Mouse (Mus musculus) forebrain, postnatal 0 days (tissue): Measurements from ENCODE around the gene H2afy2. TPM values are rescaled to one million over a fixed set of nuclear protein-coding genes. Genes with fewer than 3 reads are reported as not detected.

ENCODE experiments used
- ATAC-seq: fragments of 200-750 bp; cut with Nextera tagmentation; 2 replicates; pipeline ENCODE4 v1.8.0; 2017; ENCODE audit warnings: mild to moderate bottlenecking, moderate library complexity
- DNase-seq: peaks from one replicate; pipeline ENCODE4 v3.0.0-alpha.2; 2015
- H3K27ac ChIP-seq: fragments of 300-500 bp; sonication (generic); 2 replicates; pipeline ENCODE4 v1.5.1; 2014; ENCODE audit warnings: low read depth, mild to moderate bottlenecking, antibody characterized with exemption, low read length, moderate library complexity, mixed read lengths
- H3K27me3 ChIP-seq: fragments of 300-500 bp; sonication (generic); 2 replicates; pipeline ENCODE4 v1.6.1; 2014; ENCODE audit warnings: mild to moderate bottlenecking, low read length, mixed read lengths; ENCODE audit not compliant: insufficient read depth
- H3K36me3 ChIP-seq: fragments of 300-500 bp; sonication (generic); 2 replicates; pipeline ENCODE4 v1.6.1; 2014; ENCODE audit warnings: mild to moderate bottlenecking, moderate library complexity; ENCODE audit not compliant: insufficient read depth
- H3K4me1 ChIP-seq: fragments of 300-500 bp; sonication (generic); 2 replicates; pipeline ENCODE4 v1.6.1; 2014; ENCODE audit warnings: antibody characterized with exemption; ENCODE audit not compliant: insufficient read depth
- H3K4me2 ChIP-seq: fragments of 300-500 bp; sonication (generic); 2 replicates; pipeline ENCODE4 v1.6.1; 2014; ENCODE audit warnings: low read depth, mild to moderate bottlenecking, moderate library complexity
- H3K4me3 ChIP-seq: fragments of 300-500 bp; sonication (generic); 2 replicates; pipeline ENCODE4 v1.5.1; 2014; ENCODE audit warnings: low read depth, low read length, mixed read lengths
- H3K9ac ChIP-seq: fragments of 300-500 bp; sonication (generic); 2 replicates; pipeline ENCODE4 v1.6.1; 2014; ENCODE audit warnings: mild to moderate bottlenecking
- H3K9me3 ChIP-seq: fragments of 300-500 bp; sonication (generic); 2 replicates; pipeline ENCODE4 v1.6.1; 2016; ENCODE audit warnings: low read length
- CTCF ChIP-seq: sonication (generic); IDR thresholded peaks from 2 replicates; pipeline ENCODE4 v1.5.1; 2016; ENCODE audit warnings: antibody characterized with exemption, control low read depth, low read depth
- WGBS: fragments of 180-500 bp; shearing (Covaris S2); extraction: QIAGEN DNeasy Blood & Tissue Kit; methylation state at CpG from one replicate; pipeline ENCODE4 v1.1.7; 2014; 5-methylcytosine and 5-hydroxymethylcytosine counted together
- microRNA-seq, 2 experiments: library from miRNA; unstranded; fragments of <30 nt; microRNA quantifications; one replicate each; pipeline ENCODE4; 2016
- polyA plus RNA-seq: library from polyadenylated mRNA; unstranded; fragments of >200 nt; fragmentation: Nextera tagmentation; extraction: Ambion mirVana; gene quantifications from 2 replicates; pipeline ENCODE4 v1.2.1, GENCODE M21; 2015
- total RNA-seq: library from RNA; depleted of rRNA; stranded (reverse); fragments of >200 nt; gene quantifications from 2 replicates; pipeline ENCODE4 v1.2.3, GENCODE M21; 2014; rRNA removed

The H2afy2 gene
- total and polyA plus RNA-seq, 2 experiments from 2014 or later, result 143 to 191 TPM

DNA sequence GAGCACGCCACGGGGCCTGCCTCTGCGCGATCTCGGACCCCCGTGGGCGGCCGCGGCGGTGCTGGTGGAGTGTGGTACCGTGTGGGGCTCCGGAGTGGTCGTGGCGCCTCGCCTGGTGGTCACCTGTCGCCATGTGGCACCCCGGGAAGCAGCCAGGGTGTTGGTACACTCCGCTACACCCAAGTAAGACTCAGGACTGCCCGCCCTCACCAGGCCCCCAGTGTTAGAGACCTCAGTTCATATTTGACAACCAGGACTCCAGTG, 87.5 kb downstream of the H2afy2 start:
- Histone ChIP-seq H3K27ac (no peak overlapping the region), H3K27me3 (no peaks in the 10 kb centered on the region), H3K4me2 (peak overlapping the region; percentile 99), H3K4me3 (peak overlapping the region; percentile 84), H3K4me1 (0 out of 2 replicates have a peak, but pooled peaks cover 11% of the 10 kb centered on the region), H3K9ac (peak overlapping the region; percentile 65), H3K9me3 (no peaks in the 10 kb centered on the region), H3K36me3 (peaks cover 28% of the 10 kb centered on the region)
- no peak for TF ChIP-seq CTCF
- no peak for DNase-seq
- no peak for ATAC-seq
- 10% methylated on average over 19 of the region's 19 CpGs for WGBS

DNA sequence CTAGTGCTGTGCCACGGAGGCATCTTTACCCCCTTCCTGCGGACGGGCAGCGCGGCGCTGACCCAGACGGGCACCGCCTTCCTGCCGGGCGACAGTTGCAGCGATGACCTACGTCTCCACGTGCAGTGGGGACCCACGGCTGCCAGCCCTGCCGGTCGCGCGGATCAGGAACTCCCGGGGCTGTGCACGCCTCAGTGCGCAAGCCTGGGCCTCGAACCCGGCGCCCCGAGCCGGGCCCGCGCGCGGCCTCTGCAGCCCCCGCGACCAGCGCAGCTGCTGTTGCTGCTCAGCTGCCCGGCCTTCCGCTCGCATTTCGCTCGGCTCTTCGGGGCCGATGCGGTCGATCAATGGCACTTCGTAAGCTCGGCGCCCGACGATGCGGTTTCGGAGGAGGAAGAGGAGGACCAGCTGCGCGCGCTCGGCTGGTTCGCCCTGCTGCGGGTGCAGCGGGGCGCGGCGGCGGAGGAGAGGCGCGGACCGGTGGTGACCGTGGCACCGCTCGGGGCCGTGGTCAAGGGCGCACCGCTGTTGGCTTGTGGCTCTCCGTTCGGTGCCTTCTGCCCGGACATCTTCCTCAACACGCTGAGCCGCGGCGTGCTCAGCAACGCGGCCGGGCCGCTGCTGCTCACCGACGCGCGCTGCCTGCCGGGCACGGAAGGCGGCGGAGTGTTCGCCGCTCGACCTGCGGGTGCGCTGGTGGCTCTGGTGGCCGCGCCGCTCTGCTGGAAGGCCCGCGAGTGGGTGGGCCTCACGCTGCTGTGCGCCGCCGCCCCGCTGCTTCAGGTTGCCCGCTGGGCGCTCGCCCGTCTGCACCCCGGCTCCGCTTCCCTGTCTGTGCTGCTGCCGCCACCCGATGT, 88.0 kb downstream of the H2afy2 start:
- DNase-seq (no peak), ATAC-seq (peak; percentile 21)
- Histone ChIP-seq H3K4me3 (peak overlapping the region; percentile 84), H3K36me3 (peaks cover 29% of the 10 kb centered on the region), H3K9me3 (no peaks in the 10 kb centered on the region), H3K9ac (peak overlapping the region; percentile 65), H3K4me2 (peak overlapping the region; percentile 99), H3K4me1 (0 out of 2 replicates have a peak, but pooled peaks cover 11% of the 10 kb centered on the region), H3K27me3 (no peaks in the 10 kb centered on the region), H3K27ac (0 out of 2 replicates have a peak overlapping the region, but pooled peaks have one; percentile 67)
- TF ChIP-seq CTCF, result no peak
- 2% methylated on average over 91 of the region's 111 CpGs for WGBS

DNA sequence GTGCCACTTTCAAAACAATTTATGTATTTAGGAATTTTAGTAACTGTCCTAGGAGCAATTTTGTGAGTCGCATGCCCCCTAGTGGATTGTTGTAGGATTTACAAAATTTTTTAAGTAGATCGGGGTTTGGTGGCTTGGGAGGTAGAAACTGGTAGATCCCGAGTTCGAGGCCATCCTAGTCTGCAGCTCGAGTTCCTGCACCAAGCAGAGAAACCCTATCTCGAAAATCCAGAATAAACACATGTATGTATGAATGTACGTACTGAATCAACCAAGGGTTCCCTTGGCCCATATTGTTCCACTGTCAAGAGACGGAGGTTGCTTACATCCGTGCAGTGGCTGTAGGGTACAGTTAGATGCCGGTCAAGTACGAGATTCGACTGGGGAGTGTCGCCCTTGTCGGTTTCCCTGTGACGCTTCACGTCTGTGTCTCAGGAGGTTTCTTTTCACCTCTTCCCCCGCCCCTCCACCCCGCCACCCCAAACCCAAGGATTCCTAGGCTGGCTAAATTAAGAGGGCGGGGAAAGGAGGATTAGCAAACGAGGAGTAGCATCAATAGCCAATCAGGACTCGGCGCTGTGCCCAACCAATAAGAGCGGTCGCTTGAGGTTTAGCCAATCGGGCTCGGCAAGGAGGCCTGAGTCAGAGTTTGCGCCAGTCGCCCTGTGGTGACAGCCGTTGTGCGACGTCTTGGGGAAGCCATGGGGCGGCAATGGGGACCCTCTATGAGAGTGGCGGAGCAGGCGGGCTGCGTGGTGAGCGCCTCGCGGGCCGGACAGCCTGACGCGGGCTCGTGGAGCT, 88.9 kb downstream of the H2afy2 start, which contains the start of gene Tysnd1:
Gene Tysnd1 (plus strand): TSS at position 645 of the 801 bp plus-strand sequence.
- Histone ChIP-seq H3K27me3 (no peaks in the 10 kb centered on the region), H3K4me1 (0 out of 2 replicates have a peak, but pooled peaks cover 11% of the 10 kb centered on the region), H3K4me2 (peak within 1 kb of the TSS; percentile 99), H3K36me3 (peaks cover 37% of the 10 kb centered on the region), H3K9ac (peak within 1 kb of the TSS; percentile 65), H3K9me3 (no peaks in the 10 kb centered on the region), H3K27ac (peak within 1 kb of the TSS; percentile 80), H3K4me3 (peak within 1 kb of the TSS; percentile 84)
- DNase-seq (peak; percentile 100), ATAC-seq (peak; percentile 99)
- peak; percentile 55 for TF ChIP-seq CTCF
- 2% methylated on average over 41 of the region's 42 CpGs for WGBS

- no peak for TF ChIP-seq CTCF
- peaks cover 45% of the 10 kb centered on the region for H3K36me3 ChIP-seq
- H3K4me3 ChIP-seq, result no peak overlapping the region
- no peaks in the 10 kb centered on the region for H3K27me3 ChIP-seq
- 73% methylated on average over 4 of the region's 4 CpGs for WGBS
- 0 out of 2 replicates have a peak, but pooled peaks cover 11% of the 10 kb centered on the region for H3K4me1 ChIP-seq
- H3K9me3 ChIP-seq, result no peaks in the 10 kb centered on the region
- no peak overlapping the region for H3K27ac ChIP-seq
- ATAC-seq (no peak), DNase-seq (no peak)
- no peak overlapping the region for H3K9ac ChIP-seq
- H3K4me2 ChIP-seq, result no peak overlapping the region
Observed at GRCm38 (mm10) chr10:61693563-61693962, 90.4 kb downstream of the H2afy2 start.

- H3K9ac ChIP-seq, result no peak overlapping the region
- no peak overlapping the region for H3K27ac ChIP-seq
- peaks cover 74% of the 10 kb centered on the region for H3K36me3 ChIP-seq
- H3K9me3 ChIP-seq, result no peaks in the 10 kb centered on the region
- no peak for ATAC-seq
- no peaks in the 10 kb centered on the region for H3K4me1 ChIP-seq
- H3K27me3 ChIP-seq, result no peaks in the 10 kb centered on the region
- no peak for DNase-seq
- no peak for TF ChIP-seq CTCF
- 88% methylated on average over 8 of the region's 8 CpGs for WGBS
- H3K4me2 ChIP-seq, result no peak overlapping the region
- H3K4me3 ChIP-seq, result no peak overlapping the region
Observed at GRCm38 (mm10) chr10:61689405-61689804, 94.5 kb downstream of the H2afy2 start.

Small RNA genes lying within 50 kb of the gene (microRNA-seq; reads per million reads assigned to microRNA genes)
- 0 reads per million in 2 experiments for gene Mir5108

Other genes with a start within 250 kb of the H2afy2 start
- 2.8 and 3.7 TPM in 2 replicates for gene Npffr1, start 188.7 kb downstream of the H2afy2 start, total RNA-seq
- gene Npffr1, start 188.7 kb downstream of the H2afy2 start, polyA plus RNA-seq, result 1.3 and 2.2 TPM in 2 replicates
- 137 and 157 TPM in 2 replicates for gene Ppa1, start 135.6 kb downstream of the H2afy2 start, total RNA-seq
- 201 and 219 TPM in 2 replicates for gene Ppa1, start 135.6 kb downstream of the H2afy2 start, polyA plus RNA-seq
- gene Sar1a, start 103.8 kb downstream of the H2afy2 start, total RNA-seq, result 188 and 221 TPM in 2 replicates
- gene Sar1a, start 103.8 kb downstream of the H2afy2 start, polyA plus RNA-seq, result 208 and 213 TPM in 2 replicates
- 50.5 and 56.8 TPM in 2 replicates for gene Tysnd1, start 88.6 kb downstream of the H2afy2 start, total RNA-seq
- gene Tysnd1, start 88.6 kb downstream of the H2afy2 start, polyA plus RNA-seq, result 34.0 and 34.4 TPM in 2 replicates
- 11.5 and 13.0 TPM in 2 replicates for gene Aifm2, start 68.9 kb downstream of the H2afy2 start, total RNA-seq
- gene Aifm2, start 68.9 kb downstream of the H2afy2 start, polyA plus RNA-seq, result 8.4 and 11.7 TPM in 2 replicates
- 2.4 and 3.7 TPM in 2 replicates for gene Col13a1, start 195.0 kb upstream of the H2afy2 start, total RNA-seq
- gene Col13a1, start 195.0 kb upstream of the H2afy2 start, polyA plus RNA-seq, result 1.1 and 1.6 TPM in 2 replicates